In the genomic region with DNA sequence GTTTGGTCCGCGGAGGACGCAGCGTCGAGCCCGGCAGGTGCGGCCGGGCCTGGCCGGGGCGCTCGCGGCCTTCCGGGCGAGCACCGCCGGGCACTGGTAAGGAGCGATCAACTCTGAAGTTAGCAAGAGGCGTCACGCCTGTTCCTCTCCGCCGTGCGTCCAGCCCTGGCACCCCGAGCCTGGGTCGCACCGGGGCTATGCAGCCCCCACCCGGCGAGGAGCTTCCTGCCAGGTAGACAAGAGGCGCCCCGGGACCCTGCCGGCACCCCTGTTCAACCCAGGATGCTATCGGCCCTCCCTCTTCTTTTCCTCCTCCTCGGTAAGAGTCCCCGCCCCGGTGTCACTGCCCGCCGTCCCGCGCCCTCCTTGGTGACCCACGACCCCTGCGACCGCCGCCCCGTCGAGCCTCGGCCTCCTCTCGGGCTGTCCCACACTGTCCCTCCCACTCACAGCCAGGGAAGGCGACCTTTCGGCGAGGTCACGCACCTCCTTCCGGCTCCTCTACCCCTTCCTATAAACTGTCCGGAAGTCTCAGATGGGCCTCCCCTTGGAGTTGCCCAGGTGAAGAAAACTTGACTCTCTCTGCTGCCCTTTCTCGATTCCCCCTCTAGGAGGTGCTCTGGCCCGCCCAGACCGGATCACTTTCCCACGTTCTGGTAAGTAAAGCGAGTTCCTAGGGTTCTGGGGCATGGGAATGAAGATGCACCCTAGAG, we compare ENCODE assay signal across 7 mouse cellular contexts. TPM values are rescaled to one million over a fixed set of nuclear protein-coding genes. Genes with fewer than 3 reads are reported as not detected.
DNase-seq lines count a peak whose midpoint lies in the region.

No protein-coding gene starts in this region.

- H3K4me1 ChIP-seq in megakaryocyte, embryonic 14.5 days: peaks cover 42% of the 10 kb centered on the region

- 1% methylated on average over 57 of the region's 57 CpGs for WGBS in large intestine, adult 2 months

- H3K9me3 ChIP-seq in megakaryocyte, embryonic 14.5 days: no peaks in the 10 kb centered on the region

- peaks cover 41% of the 10 kb centered on the region for H3K36me3 ChIP-seq in megakaryocyte, embryonic 14.5 days (replicated peaks; ENCODE audit: low read length)

- peak; percentile 82 for DNase-seq in NIH3T3 (ENCODE audit: low read depth)
- DNase-seq in c-Kit-positive CD71-negative TER-119-negative erythroid progenitor cells, embryonic 14.5 days (ENCODE audit: low read depth): peak; percentile 78
- DNase-seq in fibroblast of lung, adult 2 months (ENCODE audit: low read depth): peak; percentile 68
- DNase-seq in heart, postnatal 14 days: peak; percentile 59 to 69
- peak; percentile 63 for DNase-seq in large intestine, adult 2 months (ENCODE audit: low read depth, low spot score)
- peak; percentile 24 for DNase-seq in right cerebral cortex, postnatal 14 days

- no peaks in the 10 kb centered on the region for H3K27me3 ChIP-seq in megakaryocyte, embryonic 14.5 days (replicated peaks)

- peak overlapping the region; percentile 99 for H3K4me3 ChIP-seq in megakaryocyte, embryonic 14.5 days (replicated peaks)

- intact Hi-C loops in heart, postnatal 14 days (cut with DNase I): loop anchor here (5.0 kb wide), 2 partner anchors 48 to 102 kb away; partner anchors contain the start of gene Oxa1l

RNA-seq across cellular contexts. Expression of gene Lrp10, which starts 0.5 kb away (rescaled TPM):
- 10 to 100 TPM; 63.2 to 65.6 TPM for total RNA-seq in heart, postnatal 14 days (2021)
- polyA plus RNA-seq in large intestine, adult 2 months (2012; rRNA removed): 192 and 196 TPM in 2 replicates
- 312 and 469 TPM in 2 replicates for polyA plus RNA-seq in megakaryocyte, embryonic 14.5 days (2012; ENCODE audit: insufficient read depth, low replicate concordance)

RNA-seq across cellular contexts. Expression of gene Rem2, which starts 11.5 kb away (rescaled TPM):
- total RNA-seq in heart, postnatal 14 days (2021): not detected
- 0.07 and 0.19 TPM in 2 replicates for polyA plus RNA-seq in large intestine, adult 2 months (2012; rRNA removed)
- 0.30 and 2.1 TPM in 2 replicates for polyA plus RNA-seq in megakaryocyte, embryonic 14.5 days (2012; ENCODE audit: insufficient read depth, low replicate concordance)

RNA-seq across cellular contexts. Expression of gene Mmp14, which starts 33.0 kb away (rescaled TPM):
- total RNA-seq in heart, postnatal 14 days (2021): 10 to 100 TPM; 53.6 to 60.0 TPM
- polyA plus RNA-seq in large intestine, adult 2 months (2012; rRNA removed): 37.7 and 47.3 TPM in 2 replicates
- 2.3 and 20.3 TPM in 2 replicates for polyA plus RNA-seq in megakaryocyte, embryonic 14.5 days (2012; ENCODE audit: insufficient read depth, low replicate concordance)

RNA-seq across cellular contexts. Expression of gene Mrpl52, which starts 37.7 kb away (rescaled TPM):
- 100 to 1,000 TPM; 102 to 116 TPM for total RNA-seq in heart, postnatal 14 days (2021)
- polyA plus RNA-seq in large intestine, adult 2 months (2012; rRNA removed): 315 and 345 TPM in 2 replicates
- polyA plus RNA-seq in megakaryocyte, embryonic 14.5 days (2012; ENCODE audit: insufficient read depth, low replicate concordance): 822 and 954 TPM in 2 replicates

RNA-seq across cellular contexts. Expression of gene Slc7a7, which starts 46.9 kb away (rescaled TPM):
- total RNA-seq in heart, postnatal 14 days (2021): 1 to 10 TPM; 6.2 to 6.5 TPM
- 211 and 290 TPM in 2 replicates for polyA plus RNA-seq in large intestine, adult 2 months (2012; rRNA removed)
- polyA plus RNA-seq in megakaryocyte, embryonic 14.5 days (2012; ENCODE audit: insufficient read depth, low replicate concordance): 1.6 TPM in 1 of 2 replicates, not detected in the other

Comparison
In these comparisons a context has a peak if more than half of its experiments do, and no peak if none do; other contexts are left out.
1. Peak in every context shown above with its lines: DNase-seq and H3K4me3 ChIP-seq.
2. DNase-seq: peak in every context shown above with its lines; median percentile 82 in NIH3T3; 78 in c-Kit-positive CD71-negative TER-119-negative erythroid progenitor cells, embryonic 14.5 days; 68 in fibroblast of lung, adult 2 months; 64 in heart, postnatal 14 days; 63 in large intestine, adult 2 months; 24 in right cerebral cortex, postnatal 14 days.